Mouse (Mus musculus) embryonic fibroblast, embryonic 13.5 days (primary cell): ENCODE results near the gene Dmxl2.

Experiments used
- CTCF ChIP-seq: IDR thresholded peaks from 2 replicates; pipeline ENCODE4 v1.5.1; 2011; ENCODE audit warnings: mild to moderate bottlenecking, control low read depth, low read length, moderate library complexity, borderline replicate concordance; ENCODE audit not compliant: insufficient read depth
- POLR2A ChIP-seq: IDR thresholded peaks from 2 replicates; pipeline ENCODE4 v1.6.1; 2011; ENCODE audit warnings: low read depth, mild to moderate bottlenecking, control low read depth, low read length, moderate library complexity

- TF ChIP-seq CTCF (no peak), POLR2A (no peak)
These were observed 11.8 kb downstream of the Dmxl2 start for GRCm38 (mm10) chr9:54489599-54489998.
